Mouse (Mus musculus): ENCODE data around the gene Polg2.

DNA sequence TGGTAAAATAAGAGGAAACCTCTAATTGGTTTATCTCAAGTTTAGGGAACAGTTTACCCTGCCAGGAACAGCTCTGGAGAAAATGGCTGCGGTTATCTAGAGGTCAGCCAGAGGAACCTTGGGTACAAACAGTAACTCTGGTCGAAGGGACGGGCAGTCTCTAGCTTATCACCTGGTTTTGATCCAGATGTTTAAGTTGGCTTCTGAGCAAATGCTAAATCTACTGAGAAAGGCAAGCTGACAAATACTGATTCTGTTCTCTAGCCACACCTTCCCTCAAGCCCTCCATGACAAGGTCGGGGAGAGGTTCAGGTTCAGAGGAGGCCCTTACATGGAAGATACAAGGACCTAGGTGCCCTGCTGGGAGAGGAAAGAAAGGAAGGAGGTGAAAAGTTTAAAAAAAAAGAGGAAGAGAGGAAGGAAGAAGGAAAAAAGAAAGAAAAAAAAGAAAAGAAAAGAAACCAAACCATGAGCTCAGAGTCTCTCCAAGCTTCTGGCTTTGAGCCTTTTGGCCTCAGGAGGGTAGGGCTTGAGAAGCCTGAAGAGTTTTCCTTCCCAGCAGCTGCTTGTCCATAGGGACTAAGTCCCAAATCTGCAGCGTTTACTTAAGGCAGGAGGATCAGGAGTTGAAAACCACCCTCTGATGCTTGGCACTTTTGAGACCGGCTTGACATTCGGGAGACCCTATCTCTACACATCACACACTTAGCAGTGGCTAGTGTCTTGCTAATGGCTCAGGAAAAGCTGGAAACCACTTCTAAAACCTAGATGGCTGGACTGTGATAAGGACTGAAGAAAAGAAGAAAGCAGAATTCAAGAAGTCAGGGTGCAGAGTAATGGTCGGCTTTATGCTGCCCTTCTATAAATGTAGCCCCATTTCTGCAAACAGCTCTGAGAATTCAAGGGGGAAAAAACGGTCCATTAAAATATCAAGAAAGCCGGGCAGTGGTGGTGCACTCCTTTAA is 50.7 kb downstream of the Polg2 start:
- TF ChIP-seq CTCF (IDR thresholded peaks at IDR 0.05) (no peak), EP300 (IDR thresholded peaks at IDR 0.05) (no peak)
